Mouse (Mus musculus) subcutaneous adipose tissue, adult 2 months (tissue): ENCODE measurements around the gene Vmn1r36. TPM values are rescaled to one million over a fixed set of nuclear protein-coding genes. Genes with fewer than 3 reads are reported as not detected.

Source experiments
- polyA plus RNA-seq: library from polyadenylated mRNA; depleted of rRNA; stranded (reverse); fragments of >200 nt; gene quantifications from 2 replicates; pipeline ENCODE4 v1.2.3, GENCODE M21; 2012; ENCODE audit warnings: low replicate concordance; rRNA removed

Vmn1r36 gene
- polyA plus RNA-seq, result not detected in 2 replicates

DNA sequence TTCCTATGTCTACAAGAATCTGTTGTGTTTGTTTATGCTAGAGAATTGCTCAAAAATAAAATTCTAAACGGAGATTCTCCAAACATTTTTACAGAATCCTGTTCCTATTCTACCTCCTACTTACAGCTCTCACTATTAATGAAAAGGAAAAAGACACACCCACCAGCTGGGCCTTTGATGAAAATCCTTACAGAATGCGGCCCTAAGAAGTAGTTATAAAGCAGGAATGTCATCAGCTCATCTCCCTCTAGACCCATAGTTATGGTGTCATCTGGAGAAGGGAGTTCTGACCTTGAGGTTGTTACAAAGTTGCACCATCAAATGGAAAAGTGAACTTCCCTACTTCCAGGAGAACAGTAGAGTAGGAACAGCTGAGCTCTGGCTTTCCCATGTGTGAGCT lies at the start of gene Vmn1r36:
Vmn1r36 (minus strand) TSS at position 101 of the 400 bp plus-strand sequence.

DNA sequence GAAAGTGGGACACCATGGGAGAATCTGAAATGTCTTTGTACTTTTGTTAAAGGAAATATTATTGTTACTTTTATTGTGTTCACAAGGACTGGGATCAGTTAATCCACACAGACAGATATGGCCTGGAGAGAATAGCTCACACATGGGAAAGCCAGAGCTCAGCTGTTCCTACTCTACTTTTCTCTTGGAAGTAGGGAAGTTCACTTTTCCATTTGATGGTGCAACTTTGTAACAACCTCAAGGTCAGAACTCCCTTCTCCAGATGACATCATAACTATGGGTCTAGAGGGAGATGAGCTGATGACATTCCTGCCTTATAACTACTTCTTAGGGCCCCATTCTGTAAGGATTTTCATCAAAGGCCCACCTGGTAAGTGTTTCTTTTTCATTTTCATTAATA lies 10.1 kb upstream of the Vmn1r36 start, which contains the start of gene Vmn1r37:
Vmn1r37 (plus strand) TSS at position 301 of the 400 bp plus-strand sequence.

DNA sequence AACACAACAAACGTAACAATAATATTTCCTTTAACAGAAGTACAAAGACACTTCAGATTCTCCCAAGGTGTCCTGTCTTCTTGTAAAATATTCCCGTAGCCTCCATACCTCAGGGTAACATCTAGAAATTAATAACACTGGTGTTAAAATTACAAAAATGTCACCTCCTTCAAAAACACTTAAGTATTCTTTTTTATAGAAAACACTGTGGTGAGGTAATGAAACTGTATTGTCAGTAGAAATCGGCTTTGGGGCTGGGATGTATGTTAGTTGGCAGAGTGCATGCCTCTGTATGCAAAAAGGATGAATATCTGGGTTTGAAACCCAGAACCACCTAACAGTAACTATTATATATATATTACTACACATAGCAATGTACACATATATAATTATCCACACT lies 33.2 kb downstream of the Vmn1r36 start, which contains the start of gene Vmn1r35:
Vmn1r35 (minus strand) TSS at position 101 of the 400 bp plus-strand sequence.

Other genes with a start within 250 kb of the Vmn1r36 start
- gene Mad2l1, start 183.8 kb downstream of the Vmn1r36 start, polyA plus RNA-seq, result 4.8 and 13.9 TPM in 2 replicates
- 0.05 TPM in 1 of 2 replicates, not detected in the other for gene Vmn1r32, start 159.1 kb downstream of the Vmn1r36 start, polyA plus RNA-seq
- not detected in 2 replicates for gene Vmn1r33, start 100.9 kb downstream of the Vmn1r36 start, polyA plus RNA-seq
- gene Vmn1r34, start 75.3 kb downstream of the Vmn1r36 start, polyA plus RNA-seq, result not detected in 2 replicates
- gene Vmn1r35, start 33.3 kb downstream of the Vmn1r36 start, polyA plus RNA-seq, result not detected in 2 replicates
- gene Vmn1r37, start 10.2 kb upstream of the Vmn1r36 start, polyA plus RNA-seq, result not detected in 2 replicates
- gene Vmn1r38, start 63.5 kb upstream of the Vmn1r36 start, polyA plus RNA-seq, result not detected in 2 replicates
- not detected in 2 replicates for gene Vmn1r39, start 91.4 kb upstream of the Vmn1r36 start, polyA plus RNA-seq
- gene Gng12, start 177.2 kb upstream of the Vmn1r36 start, polyA plus RNA-seq, result 34.9 and 87.0 TPM in 2 replicates